Mouse (Mus musculus): ENCODE measurements at regions not wholly inside any gene's neighbourhood (a gene's known extent, or its start where the extent isn't known, plus 50 kb on each side); places are given as distances from the start of the nearest gene placed in this dataset.

- TF ChIP-seq USF1 (IDR thresholded peaks at IDR 0.05; ENCODE audit: low read depth) = no peak
- no peak for TF ChIP-seq POLR2AphosphoS2 (IDR thresholded peaks at IDR 0.05; ENCODE audit: insufficient read length, low read depth)
- no peak for TF ChIP-seq POLR2A (IDR thresholded peaks at IDR 0.05; ENCODE audit: insufficient read length, low read depth)
- TF ChIP-seq TCF12 (IDR thresholded peaks at IDR 0.05; ENCODE audit: insufficient read depth, poor library complexity, severe bottlenecking) = no peak
- no peak for TF ChIP-seq TCF3 (IDR thresholded peaks at IDR 0.05; ENCODE audit: insufficient read length, low read depth)
- no peak for TF ChIP-seq REST (IDR thresholded peaks at IDR 0.05; ENCODE audit: insufficient read depth, insufficient read length)
- TF ChIP-seq MAX (IDR thresholded peaks at IDR 0.05; ENCODE audit: low read depth) = no peak
- no peak for TF ChIP-seq E2F4 (IDR thresholded peaks at IDR 0.05; ENCODE audit: insufficient read depth)
- no peak for TF ChIP-seq MYOD1 (IDR thresholded peaks at IDR 0.05; ENCODE audit: control insufficient read depth in 1 of 3, insufficient read length in 2 of 3, low read depth in 2 of 3)
- TF ChIP-seq CEBPB (IDR thresholded peaks at IDR 0.05; ENCODE audit: insufficient read depth, poor library complexity, severe bottlenecking) = no peak
- no peak for TF ChIP-seq MYOG (IDR thresholded peaks at IDR 0.05; ENCODE audit: control insufficient read depth in 1 of 3, insufficient read depth in 1 of 3, insufficient read length in 2 of 3, low read depth in 2 of 3)
- TF ChIP-seq SRF (IDR thresholded peaks at IDR 0.05; ENCODE audit: control insufficient read depth, insufficient read length, low read depth) = no peak
Observed at GRCm38 (mm10) chr12:28957155-28957554, 205.6 kb downstream of the Eipr1 start.
